Mouse (Mus musculus): ENCODE measurements around the gene Hal. TPM values are rescaled to one million over a fixed set of nuclear protein-coding genes. Genes with fewer than 3 reads are reported as not detected.

Gene Hal
- polyA plus RNA-seq, 1 experiment from 2014 or later: 0.14 TPM

DNA sequence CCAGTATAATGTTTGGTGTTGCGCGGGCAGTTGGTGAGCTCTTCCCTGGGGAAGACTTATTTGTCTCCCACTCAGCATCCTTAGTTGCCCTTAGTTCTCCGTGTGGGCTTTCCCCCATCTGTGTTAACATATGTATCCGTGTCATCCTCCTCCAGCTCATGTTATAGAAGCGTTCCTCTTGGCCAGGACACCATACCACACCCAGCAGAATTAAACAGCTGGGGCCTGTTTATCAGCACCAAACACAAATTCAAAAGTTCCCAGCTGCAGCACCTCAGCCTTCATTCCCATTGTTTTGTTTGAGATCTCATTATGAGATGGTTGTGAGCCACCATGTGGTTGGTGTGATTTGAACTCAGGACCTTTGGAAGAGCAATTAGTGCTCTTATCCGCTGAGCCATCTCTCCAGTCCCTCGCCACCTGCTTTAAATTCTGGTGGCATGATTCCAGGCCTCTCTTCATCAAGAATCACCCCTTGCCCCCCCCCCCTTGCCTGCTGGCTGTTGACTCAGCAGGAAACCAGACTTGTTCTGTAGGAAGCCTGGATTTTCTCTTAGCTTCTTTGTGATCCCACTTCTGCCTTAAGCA lies 19.9 kb downstream of the Hal start:
- no peak overlapping the region for H3K4me2 ChIP-seq (ENCODE audit: low read depth, low read length)
- 54% methylated on average over 7 of the region's 7 CpGs for WGBS
- peaks cover 3% of the 10 kb centered on the region; the same call in 1 of the 2 replicates for H3K4me1 ChIP-seq (replicated peaks; ENCODE audit: control insufficient read depth, insufficient read depth, low read length)
- H3K27ac ChIP-seq (ENCODE audit: low read length): no peak overlapping the region
- H3K4me3 ChIP-seq (ENCODE audit: low read length): no peak overlapping the region
- no peaks in the 10 kb centered on the region for H3K9me3 ChIP-seq (ENCODE audit: control insufficient read depth, low read length)
- no peaks in the 10 kb centered on the region for H3K36me3 ChIP-seq (ENCODE audit: control insufficient read depth, insufficient read depth, low read length)
- H3K27me3 ChIP-seq (ENCODE audit: control insufficient read depth, insufficient read depth, low read depth, low read length): no peaks in the 10 kb centered on the region
- peak; percentile 74 for ATAC-seq (ENCODE audit: low read depth)
- H3K9ac ChIP-seq (ENCODE audit: low read length): no peak overlapping the region

DNA sequence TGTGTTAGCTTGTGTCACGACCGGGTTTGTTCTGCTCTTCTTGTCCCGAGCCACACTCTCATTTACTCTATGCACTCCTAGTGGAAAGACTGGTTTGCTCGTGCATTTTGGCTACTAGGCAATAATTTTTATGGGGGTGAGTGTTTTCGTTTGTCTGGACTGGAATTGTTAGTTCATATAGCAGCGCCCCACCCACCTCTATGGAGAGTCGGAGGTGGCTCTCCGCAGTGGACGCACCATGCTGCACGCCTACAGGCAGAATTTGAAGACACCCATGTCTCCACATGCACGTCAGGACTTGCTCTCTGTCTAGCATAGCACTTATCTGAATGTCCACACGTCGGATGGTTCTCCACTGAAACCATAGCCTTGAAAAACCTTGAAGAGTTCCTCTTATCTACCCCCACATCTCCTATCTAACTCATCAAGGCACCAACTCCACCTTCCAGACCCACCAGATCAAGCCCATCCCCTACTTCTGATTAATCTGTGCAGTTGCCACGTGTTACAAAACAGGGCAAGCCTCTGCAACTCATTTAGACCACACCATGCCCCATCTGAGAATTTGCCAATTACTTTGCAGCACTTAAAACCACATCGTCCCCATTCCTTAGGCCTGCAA lies 21.1 kb downstream of the Hal start:
- H3K27me3 ChIP-seq (ENCODE audit: control insufficient read depth, insufficient read depth, low read depth, low read length): no peaks in the 10 kb centered on the region
- no peaks in the 10 kb centered on the region for H3K36me3 ChIP-seq (ENCODE audit: control insufficient read depth, insufficient read depth, low read length)
- H3K4me1 ChIP-seq (replicated peaks; ENCODE audit: control insufficient read depth, insufficient read depth, low read length): peaks cover 3% of the 10 kb centered on the region; the same call in 1 of the 2 replicates
- H3K27ac ChIP-seq (ENCODE audit: low read length): no peak overlapping the region
- no peak overlapping the region for H3K4me3 ChIP-seq (ENCODE audit: low read length)
- H3K9me3 ChIP-seq (ENCODE audit: control insufficient read depth, low read length): no peaks in the 10 kb centered on the region
- H3K9ac ChIP-seq (ENCODE audit: low read length): no peak overlapping the region
- ATAC-seq (ENCODE audit: low read depth): 0 out of 2 replicates have a peak, but pooled peaks have one; percentile 31
- 77% methylated on average over 15 of the region's 15 CpGs for WGBS
- no peak overlapping the region for H3K4me2 ChIP-seq (ENCODE audit: low read depth, low read length)

DNA sequence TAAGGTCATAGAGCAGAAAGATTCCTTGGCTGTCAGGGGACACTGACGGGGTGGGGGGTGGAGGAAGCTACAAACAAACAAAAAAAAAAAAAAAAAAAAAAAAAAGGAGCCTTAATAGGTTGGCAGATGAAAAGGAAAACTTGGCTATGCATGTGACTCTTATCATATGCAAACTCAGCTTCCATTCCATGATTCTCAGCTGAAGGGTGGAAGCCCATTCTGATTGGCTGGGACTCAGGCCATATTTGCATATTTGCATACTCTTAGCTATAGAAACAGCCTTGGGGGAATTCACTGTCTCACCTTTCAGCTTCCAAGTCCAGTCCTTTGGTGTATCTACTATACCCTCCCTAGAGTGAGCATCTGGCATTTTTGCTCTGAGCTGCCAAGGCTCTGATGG lies 26.9 kb downstream of the Hal start:
- no peaks in the 10 kb centered on the region for H3K9me3 ChIP-seq (ENCODE audit: control insufficient read depth, low read length)
- H3K9ac ChIP-seq (ENCODE audit: low read length): no peak overlapping the region
- peaks cover 5% of the 10 kb centered on the region; the same call in 1 of the 2 replicates for H3K4me1 ChIP-seq (replicated peaks; ENCODE audit: control insufficient read depth, insufficient read depth, low read length)
- H3K27ac ChIP-seq (ENCODE audit: low read length): no peak overlapping the region
- no peaks in the 10 kb centered on the region for H3K27me3 ChIP-seq (ENCODE audit: control insufficient read depth, insufficient read depth, low read depth, low read length)
- H3K4me2 ChIP-seq (ENCODE audit: low read depth, low read length): no peak overlapping the region
- WGBS: 16% methylated on average over 1 of the region's 1 CpGs
- no peaks in the 10 kb centered on the region for H3K36me3 ChIP-seq (ENCODE audit: control insufficient read depth, insufficient read depth, low read length)
- no peak for ATAC-seq (ENCODE audit: low read depth)
- no peak overlapping the region for H3K4me3 ChIP-seq (ENCODE audit: low read length)

GRCm38 (mm10) chr10:93515927-93516326 lies 27.4 kb downstream of the Hal start:
- H3K9ac ChIP-seq (ENCODE audit: low read length): no peak overlapping the region
- 68% methylated on average over 12 of the region's 12 CpGs for WGBS
- H3K4me1 ChIP-seq (replicated peaks; ENCODE audit: control insufficient read depth, insufficient read depth, low read length): peaks cover 5% of the 10 kb centered on the region; the same call in 1 of the 2 replicates
- ATAC-seq (ENCODE audit: low read depth): no peak
- H3K27me3 ChIP-seq (ENCODE audit: control insufficient read depth, insufficient read depth, low read depth, low read length): no peaks in the 10 kb centered on the region
- no peak overlapping the region for H3K27ac ChIP-seq (ENCODE audit: low read length)
- no peak overlapping the region for H3K4me3 ChIP-seq (ENCODE audit: low read length)
- no peaks in the 10 kb centered on the region for H3K9me3 ChIP-seq (ENCODE audit: control insufficient read depth, low read length)
- no peaks in the 10 kb centered on the region for H3K36me3 ChIP-seq (ENCODE audit: control insufficient read depth, insufficient read depth, low read length)
- no peak overlapping the region for H3K4me2 ChIP-seq (ENCODE audit: low read depth, low read length)

DNA sequence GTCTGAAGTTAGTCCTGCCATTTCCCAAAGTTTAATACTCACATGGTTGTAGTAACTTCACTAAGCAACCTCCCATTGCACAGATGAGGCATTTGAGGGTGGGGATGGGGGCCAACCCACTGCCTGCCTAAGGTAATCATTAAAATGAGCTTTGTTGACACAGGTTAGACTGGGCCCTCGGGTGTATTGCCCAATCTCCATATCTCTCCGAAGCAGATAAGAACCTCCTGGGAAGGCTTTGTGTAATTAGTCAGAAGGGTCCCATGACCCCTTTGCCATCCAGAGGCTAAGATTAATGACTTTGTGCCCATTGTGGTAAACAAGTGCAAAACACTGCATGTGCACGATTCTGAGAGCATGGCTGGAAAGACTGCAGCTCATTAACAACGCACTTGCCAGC lies 29.2 kb downstream of the Hal start:
- H3K27me3 ChIP-seq (ENCODE audit: control insufficient read depth, insufficient read depth, low read depth, low read length): no peaks in the 10 kb centered on the region
- no peak overlapping the region for H3K9ac ChIP-seq (ENCODE audit: low read length)
- H3K9me3 ChIP-seq (ENCODE audit: control insufficient read depth, low read length): no peaks in the 10 kb centered on the region
- H3K4me3 ChIP-seq (ENCODE audit: low read length): no peak overlapping the region
- 19% methylated on average over 4 of the region's 4 CpGs for WGBS
- H3K4me2 ChIP-seq (ENCODE audit: low read depth, low read length): no peak overlapping the region
- H3K27ac ChIP-seq (ENCODE audit: low read length): no peak overlapping the region
- no peaks in the 10 kb centered on the region for H3K36me3 ChIP-seq (ENCODE audit: control insufficient read depth, insufficient read depth, low read length)
- peaks cover 5% of the 10 kb centered on the region; the same call in 1 of the 2 replicates for H3K4me1 ChIP-seq (replicated peaks; ENCODE audit: control insufficient read depth, insufficient read depth, low read length)
- ATAC-seq (ENCODE audit: low read depth): no peak

- no peak for ATAC-seq (ENCODE audit: low read depth)
Observed at GRCm38 (mm10) chr10:93518186-93518585, 29.6 kb downstream of the Hal start.

DNA sequence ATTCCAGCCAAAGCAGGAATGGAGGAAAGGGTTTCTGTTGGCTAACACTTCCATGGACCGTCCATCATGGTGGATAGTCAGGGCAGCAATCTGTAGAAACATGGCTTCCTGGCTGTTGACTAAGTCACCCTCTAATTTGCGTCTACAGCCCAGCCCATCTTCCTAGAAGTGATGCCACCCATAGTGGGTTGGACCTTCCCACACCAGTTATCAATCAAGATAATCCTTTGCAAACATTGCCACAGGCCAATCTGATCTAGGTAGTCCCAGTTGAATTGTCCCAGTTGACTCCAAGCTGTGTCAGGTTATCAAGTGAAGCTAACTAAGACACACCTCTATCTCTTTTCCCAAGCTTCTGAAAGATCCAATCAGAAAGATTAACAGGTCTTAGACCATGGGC lies 30.1 kb downstream of the Hal start:
- H3K27me3 ChIP-seq (ENCODE audit: control insufficient read depth, insufficient read depth, low read depth, low read length): no peaks in the 10 kb centered on the region
- no peak overlapping the region for H3K9ac ChIP-seq (ENCODE audit: low read length)
- WGBS: 61% methylated on average over 2 of the region's 2 CpGs
- H3K4me3 ChIP-seq (ENCODE audit: low read length): no peak overlapping the region
- no peaks in the 10 kb centered on the region for H3K36me3 ChIP-seq (ENCODE audit: control insufficient read depth, insufficient read depth, low read length)
- H3K9me3 ChIP-seq (ENCODE audit: control insufficient read depth, low read length): no peaks in the 10 kb centered on the region
- peaks cover 5% of the 10 kb centered on the region; the same call in 1 of the 2 replicates for H3K4me1 ChIP-seq (replicated peaks; ENCODE audit: control insufficient read depth, insufficient read depth, low read length)
- H3K27ac ChIP-seq (ENCODE audit: low read length): no peak overlapping the region
- H3K4me2 ChIP-seq (ENCODE audit: low read depth, low read length): no peak overlapping the region
- no peak for ATAC-seq (ENCODE audit: low read depth)

More at GRCm38 (mm10) chr10:93518186-93518585, 29.6 kb downstream of the Hal start:
- Histone ChIP-seq H3K27me3 (ENCODE audit: control insufficient read depth, insufficient read depth, low read depth, low read length) (no peaks in the 10 kb centered on the region), H3K4me2 (ENCODE audit: low read depth, low read length) (no peak overlapping the region), H3K4me3 (ENCODE audit: low read length) (no peak overlapping the region), H3K36me3 (ENCODE audit: control insufficient read depth, insufficient read depth, low read length) (no peaks in the 10 kb centered on the region), H3K27ac (ENCODE audit: low read length) (no peak overlapping the region), H3K9ac (ENCODE audit: low read length) (no peak overlapping the region), H3K4me1 (replicated peaks; ENCODE audit: control insufficient read depth, insufficient read depth, low read length) (peaks cover 5% of the 10 kb centered on the region; the same call in 1 of the 2 replicates), H3K9me3 (ENCODE audit: control insufficient read depth, low read length) (no peaks in the 10 kb centered on the region)
- 51% methylated on average over 4 of the region's 4 CpGs for WGBS

DNA sequence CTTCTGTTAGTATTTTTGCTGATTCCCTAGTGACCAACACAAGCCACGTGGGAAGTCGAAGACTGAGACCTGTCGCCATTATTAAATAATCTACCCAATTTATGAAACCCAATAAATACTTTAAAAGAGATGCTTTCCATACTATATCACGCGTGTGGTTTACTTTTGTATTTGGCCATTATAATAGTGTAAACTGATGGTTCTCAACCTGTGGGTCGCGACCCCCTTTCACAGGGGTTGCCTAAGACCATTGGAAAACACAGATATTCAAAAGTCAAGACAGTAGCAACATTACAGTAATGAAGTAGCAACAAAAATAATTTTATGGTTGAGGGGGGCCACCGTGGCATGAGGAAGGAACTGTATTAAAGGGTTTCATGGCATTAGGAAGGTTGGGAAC lies 30.6 kb downstream of the Hal start:
- H3K4me3 ChIP-seq (ENCODE audit: low read length): no peak overlapping the region
- no peaks in the 10 kb centered on the region for H3K27me3 ChIP-seq (ENCODE audit: control insufficient read depth, insufficient read depth, low read depth, low read length)
- H3K27ac ChIP-seq (ENCODE audit: low read length): no peak overlapping the region
- H3K9ac ChIP-seq (ENCODE audit: low read length): no peak overlapping the region
- no peak for ATAC-seq (ENCODE audit: low read depth)
- no peak overlapping the region for H3K4me2 ChIP-seq (ENCODE audit: low read depth, low read length)
- H3K4me1 ChIP-seq (replicated peaks; ENCODE audit: control insufficient read depth, insufficient read depth, low read length): peaks cover 5% of the 10 kb centered on the region; the same call in 1 of the 2 replicates
- no peaks in the 10 kb centered on the region for H3K36me3 ChIP-seq (ENCODE audit: control insufficient read depth, insufficient read depth, low read length)
- no peaks in the 10 kb centered on the region for H3K9me3 ChIP-seq (ENCODE audit: control insufficient read depth, low read length)
- WGBS: 92% methylated on average over 8 of the region's 8 CpGs

GRCm38 (mm10) chr10:93519756-93520155 lies 31.2 kb downstream of the Hal start:
- no peak overlapping the region for H3K27ac ChIP-seq (ENCODE audit: low read length)
- H3K4me3 ChIP-seq (ENCODE audit: low read length): no peak overlapping the region
- peaks cover 5% of the 10 kb centered on the region; the same call in 1 of the 2 replicates for H3K4me1 ChIP-seq (replicated peaks; ENCODE audit: control insufficient read depth, insufficient read depth, low read length)
- no peaks in the 10 kb centered on the region for H3K36me3 ChIP-seq (ENCODE audit: control insufficient read depth, insufficient read depth, low read length)
- H3K9ac ChIP-seq (ENCODE audit: low read length): no peak overlapping the region
- no peak overlapping the region for H3K4me2 ChIP-seq (ENCODE audit: low read depth, low read length)
- 65% methylated on average over 5 of the region's 5 CpGs for WGBS
- no peak for ATAC-seq (ENCODE audit: low read depth)
- no peaks in the 10 kb centered on the region for H3K27me3 ChIP-seq (ENCODE audit: control insufficient read depth, insufficient read depth, low read depth, low read length)
- no peaks in the 10 kb centered on the region for H3K9me3 ChIP-seq (ENCODE audit: control insufficient read depth, low read length)
